Mouse (Mus musculus) brain, embryonic 18.5 days (tissue): Measurements from ENCODE around the gene Fndc3b.

Source experiments
- DNase-seq: peaks from one replicate; pipeline ENCODE4 v3.0.0-alpha.2; 2012; ENCODE audit warnings: low read depth, low spot score

The Fndc3b gene

GRCm38 (mm10) chr3:27622451-27622850 lies 88.7 kb downstream of the Fndc3b start:
- DNase-seq = no peak

- DNase-seq = no peak
Observed at GRCm38 (mm10) chr3:27621176-27621575, 89.9 kb downstream of the Fndc3b start.

- no peak for DNase-seq
Observed at GRCm38 (mm10) chr3:27617733-27618132, 93.4 kb downstream of the Fndc3b start.

GRCm38 (mm10) chr3:27617237-27617499 lies 93.9 kb downstream of the Fndc3b start:
- no peak for DNase-seq

GRCm38 (mm10) chr3:27616421-27617236 lies 94.5 kb downstream of the Fndc3b start:
- DNase-seq = no peak

GRCm38 (mm10) chr3:27615479-27615878 lies 95.6 kb downstream of the Fndc3b start:
- no peak for DNase-seq

GRCm38 (mm10) chr3:27613828-27614227 lies 97.3 kb downstream of the Fndc3b start:
- no peak for DNase-seq

- DNase-seq = no peak
Observed at GRCm38 (mm10) chr3:27613011-27613410, 98.1 kb downstream of the Fndc3b start.

- no peak for DNase-seq
Observed at GRCm38 (mm10) chr3:27611986-27612385, 99.1 kb downstream of the Fndc3b start.

- no peak for DNase-seq
Observed at GRCm38 (mm10) chr3:27610547-27610946, 100.6 kb downstream of the Fndc3b start.

- DNase-seq = no peak
Observed at GRCm38 (mm10) chr3:27610089-27610488, 101.0 kb downstream of the Fndc3b start.

- no peak for DNase-seq
Observed at GRCm38 (mm10) chr3:27607796-27608151, 103.3 kb downstream of the Fndc3b start.

GRCm38 (mm10) chr3:27607081-27607795 lies 103.9 kb downstream of the Fndc3b start:
- DNase-seq = no peak

GRCm38 (mm10) chr3:27606626-27607025 lies 104.5 kb downstream of the Fndc3b start:
- DNase-seq = no peak

- no peak for DNase-seq
Observed at GRCm38 (mm10) chr3:27605613-27606012, 105.5 kb downstream of the Fndc3b start.

GRCm38 (mm10) chr3:27605081-27605480 lies 106.0 kb downstream of the Fndc3b start:
- DNase-seq = no peak

- no peak for DNase-seq
Observed at GRCm38 (mm10) chr3:27604629-27605028, 106.5 kb downstream of the Fndc3b start.

- DNase-seq = no peak
Observed at GRCm38 (mm10) chr3:27603905-27604620, 107.0 kb downstream of the Fndc3b start.

- DNase-seq = no peak
Observed at GRCm38 (mm10) chr3:27600645-27601044, 110.5 kb downstream of the Fndc3b start.

GRCm38 (mm10) chr3:27600197-27600596 lies 110.9 kb downstream of the Fndc3b start:
- no peak for DNase-seq

- no peak for DNase-seq
Observed at GRCm38 (mm10) chr3:27598437-27599382, 112.4 kb downstream of the Fndc3b start.
